Mouse (Mus musculus) brain, adult 10 weeks (tissue): ENCODE results near the gene Olfr1028. TPM values are rescaled to one million over a fixed set of nuclear protein-coding genes. Genes with fewer than 3 reads are reported as not detected.

ENCODE experiments used
- polyA plus RNA-seq: library from polyadenylated mRNA; stranded (reverse); fragments of 350-450 nt; fragmentation: Illumina TruSeq; extraction: RNeasy Lipid Tissue Mini Kit (QIAGEN cat#74804); gene quantifications from one replicate; pipeline ENCODE4 v1.2.3, GENCODE M21; 2015; ENCODE audit warnings: low read depth, low replicate concordance

Gene Olfr1028
- polyA plus RNA-seq: not detected

GRCm38 (mm10) chr2:85950137-85950536 lies at the start of gene Olfr1028:
TSS of gene Olfr1028 (plus strand) at chr2:85950437.

GRCm38 (mm10) chr2:85904952-85905351 lies 45.3 kb upstream of the Olfr1028 start, which contains the start of gene Olfr1024:
TSS of gene Olfr1024 (minus strand) at chr2:85905052.

GRCm38 (mm10) chr2:85914893-85915292 lies 35.3 kb upstream of the Olfr1028 start, which contains the start of gene Olfr1025-ps1:
TSS of gene Olfr1025-ps1 (plus strand) at chr2:85915193.

GRCm38 (mm10) chr2:85921258-85921657 lies 29.0 kb upstream of the Olfr1028 start, which contains the start of gene Olfr1026:
TSS of gene Olfr1026 (plus strand) at chr2:85921558.

GRCm38 (mm10) chr2:85973595-85973994 lies 23.4 kb downstream of the Olfr1028 start, which contains the start of gene Olfr1029:
TSS of gene Olfr1029 (plus strand) at chr2:85973895.

GRCm38 (mm10) chr2:85978976-85979375 lies 28.7 kb downstream of the Olfr1028 start, which contains the start of gene Olfr1030:
TSS of gene Olfr1030 (plus strand) at chr2:85979276.

GRCm38 (mm10) chr2:85990004-85990403 lies 39.8 kb downstream of the Olfr1028 start, which contains the start of gene Olfr1031:
TSS of gene Olfr1031 (plus strand) at chr2:85990304.

Other genes starting within 250 kb of the Olfr1028 start
- gene Olfr1009, start 235.0 kb upstream of the Olfr1028 start, polyA plus RNA-seq: not detected
- not detected for gene Olfr1012, start 187.7 kb upstream of the Olfr1028 start, polyA plus RNA-seq
- gene Olfr1013, start 183.3 kb upstream of the Olfr1028 start, polyA plus RNA-seq: not detected
- gene Olfr1014, start 177.7 kb upstream of the Olfr1028 start, polyA plus RNA-seq: not detected
- not detected for gene Olfr1015, start 168.4 kb upstream of the Olfr1028 start, polyA plus RNA-seq
- not detected for gene Olfr1016, start 147.9 kb upstream of the Olfr1028 start, polyA plus RNA-seq
- not detected for gene Olfr1018, start 132.0 kb upstream of the Olfr1028 start, polyA plus RNA-seq
- gene Olfr1019, start 105.0 kb upstream of the Olfr1028 start, polyA plus RNA-seq: not detected
- not detected for gene Olfr1020, start 103.4 kb upstream of the Olfr1028 start, polyA plus RNA-seq
- gene Olfr1022, start 81.8 kb upstream of the Olfr1028 start, polyA plus RNA-seq: not detected
- not detected for gene Olfr1023, start 64.8 kb upstream of the Olfr1028 start, polyA plus RNA-seq
- not detected for gene Olfr1024, start 45.4 kb upstream of the Olfr1028 start, polyA plus RNA-seq
- not detected for gene Olfr1025-ps1, start 35.2 kb upstream of the Olfr1028 start, polyA plus RNA-seq
- not detected for gene Olfr1026, start 28.9 kb upstream of the Olfr1028 start, polyA plus RNA-seq
- not detected for gene Olfr1029, start 23.5 kb downstream of the Olfr1028 start, polyA plus RNA-seq
- gene Olfr1030, start 28.8 kb downstream of the Olfr1028 start, polyA plus RNA-seq: not detected
- gene Olfr1031, start 39.9 kb downstream of the Olfr1028 start, polyA plus RNA-seq: not detected
- not detected for gene Olfr1032, start 55.1 kb downstream of the Olfr1028 start, polyA plus RNA-seq
- gene Olfr1033, start 70.2 kb downstream of the Olfr1028 start, polyA plus RNA-seq: 0.13 TPM
- gene Olfr1034, start 95.4 kb downstream of the Olfr1028 start, polyA plus RNA-seq: not detected
- gene Olfr1036, start 123.6 kb downstream of the Olfr1028 start, polyA plus RNA-seq: not detected
- gene Olfr1037, start 136.9 kb downstream of the Olfr1028 start, polyA plus RNA-seq: not detected
- gene Olfr1039, start 185.5 kb downstream of the Olfr1028 start, polyA plus RNA-seq: not detected
- gene Olfr1040, start 196.3 kb downstream of the Olfr1028 start, polyA plus RNA-seq: not detected
- gene Olfr1042, start 211.4 kb downstream of the Olfr1028 start, polyA plus RNA-seq: not detected
- gene Olfr1043, start 217.1 kb downstream of the Olfr1028 start, polyA plus RNA-seq: not detected
- not detected for gene Olfr1044, start 227.4 kb downstream of the Olfr1028 start, polyA plus RNA-seq
- gene Olfr52, start 235.2 kb downstream of the Olfr1028 start, polyA plus RNA-seq: not detected